Mouse (Mus musculus) natural killer cell, adult 2 months (primary cell): ENCODE results near the gene Erp44.

Experiments
- DNase-seq, 2 experiments: peaks; one replicate each; pipeline ENCODE4 v3.0.0; 2022; ENCODE audit warnings: low spot score in 2 of 2

Erp44 gene

GRCm38 (mm10) chr4:48279498-48280134 is at the start of gene Erp44, which contains the start of gene Invs:
TSS of gene Erp44 (minus strand) at chr4:48279558.
TSS of gene Invs (plus strand) at chr4:48279760.
- DNase-seq: peak; percentile 89 to 91

GRCm38 (mm10) chr4:48328042-48328441 is 48.7 kb upstream of the Erp44 start:
- DNase-seq: no peak

GRCm38 (mm10) chr4:48327192-48327591 is 47.8 kb upstream of the Erp44 start:
- no peak for DNase-seq

GRCm38 (mm10) chr4:48322095-48322494 is 42.7 kb upstream of the Erp44 start:
- DNase-seq: no peak

GRCm38 (mm10) chr4:48321276-48321675 is 41.9 kb upstream of the Erp44 start:
- DNase-seq: no peak

- DNase-seq: no peak
Observed at GRCm38 (mm10) chr4:48316036-48316435, 36.7 kb upstream of the Erp44 start.

GRCm38 (mm10) chr4:48314814-48315213 is 35.5 kb upstream of the Erp44 start:
- DNase-seq: no peak

GRCm38 (mm10) chr4:48287086-48287757 is 7.9 kb upstream of the Erp44 start:
- no peak for DNase-seq

- no peak for DNase-seq
Observed at GRCm38 (mm10) chr4:48281121-48281520, 1.8 kb upstream of the Erp44 start.

- no peak for DNase-seq
Observed at GRCm38 (mm10) chr4:48278757-48279497, 431 bp downstream of the Erp44 start.

GRCm38 (mm10) chr4:48277011-48277410 is 2.3 kb downstream of the Erp44 start:
- no peak for DNase-seq

- no peak for DNase-seq
Observed at GRCm38 (mm10) chr4:48275736-48276135, 3.6 kb downstream of the Erp44 start.

GRCm38 (mm10) chr4:48273119-48273829 is 6.1 kb downstream of the Erp44 start:
- no peak for DNase-seq

GRCm38 (mm10) chr4:48271838-48272237 is 7.5 kb downstream of the Erp44 start:
- DNase-seq: no peak

- DNase-seq: no peak
Observed at GRCm38 (mm10) chr4:48270532-48270931, 8.8 kb downstream of the Erp44 start.

GRCm38 (mm10) chr4:48268127-48268526 is 11.2 kb downstream of the Erp44 start:
- no peak for DNase-seq

GRCm38 (mm10) chr4:48267683-48268082 is 11.7 kb downstream of the Erp44 start:
- DNase-seq: no peak

GRCm38 (mm10) chr4:48258045-48258444 is 21.3 kb downstream of the Erp44 start:
- no peak for DNase-seq

GRCm38 (mm10) chr4:48253266-48253665 is 26.1 kb downstream of the Erp44 start:
- DNase-seq: no peak

- DNase-seq: peak in 1 of 2 experiments; percentile 24
Observed at GRCm38 (mm10) chr4:48244280-48244679, 35.1 kb downstream of the Erp44 start.

- DNase-seq: no peak
Observed at GRCm38 (mm10) chr4:48243737-48244136, 35.6 kb downstream of the Erp44 start.

- peak in 1 of 2 experiments; percentile 56 for DNase-seq
Observed at GRCm38 (mm10) chr4:48242482-48242881, 36.9 kb downstream of the Erp44 start.
